Mouse (Mus musculus) hindbrain, embryonic 12.5 days (tissue): ENCODE results near the gene Xpo4. TPM values are rescaled to one million over a fixed set of nuclear protein-coding genes. Genes with fewer than 3 reads are reported as not detected.

Source experiments
- ATAC-seq: fragments of 200-750 bp; cut with Nextera tagmentation; 2 replicates; pipeline ENCODE4 v1.8.0; 2017; ENCODE audit warnings: moderate TSS enrichment; ENCODE audit not compliant: low FRiP score
- H3K27ac ChIP-seq: fragments of 300-500 bp; sonication (generic); 2 replicates; pipeline ENCODE4 v1.5.1; 2016; ENCODE audit warnings: mild to moderate bottlenecking
- H3K27me3 ChIP-seq: fragments of 300-500 bp; sonication (generic); 2 replicates; pipeline ENCODE4 v1.6.1; 2016; ENCODE audit warnings: mild to moderate bottlenecking
- H3K36me3 ChIP-seq: fragments of 300-500 bp; sonication (generic); 2 replicates; pipeline ENCODE4 v1.6.1; 2016; ENCODE audit warnings: mild to moderate bottlenecking
- H3K4me1 ChIP-seq: fragments of 300-500 bp; sonication (generic); 2 replicates; pipeline ENCODE4 v1.6.1; 2016
- H3K4me2 ChIP-seq: fragments of 300-500 bp; sonication (generic); replicated peaks from 2 replicates; pipeline ENCODE4 v1.6.1; 2016; ENCODE audit warnings: mild to moderate bottlenecking
- H3K4me3 ChIP-seq: fragments of 300-500 bp; sonication (generic); 2 replicates; pipeline ENCODE4 v1.5.1; 2016; ENCODE audit warnings: mild to moderate bottlenecking
- H3K9ac ChIP-seq: fragments of 300-500 bp; sonication (generic); 2 replicates; pipeline ENCODE4 v1.6.1; 2016; ENCODE audit warnings: mild to moderate bottlenecking, moderate library complexity
- H3K9me3 ChIP-seq: fragments of 300-500 bp; sonication (generic); replicated peaks from 2 replicates; pipeline ENCODE4 v1.6.1; 2016; ENCODE audit warnings: mild to moderate bottlenecking
- WGBS: fragments of 180-500 bp; shearing (Covaris S2); methylation state at CpG from one replicate; pipeline ENCODE4 v1.1.7; 2016; 5-methylcytosine and 5-hydroxymethylcytosine counted together
- polyA plus RNA-seq: library from polyadenylated mRNA; unstranded; fragments of >200 nt; fragmentation: Nextera tagmentation; extraction: Ambion mirVana; gene quantifications from 2 replicates; pipeline ENCODE4 v1.2.1, GENCODE M21; 2016

Xpo4 gene
- polyA plus RNA-seq, 1 experiment from 2014 or later, result 24.4 TPM

DNA sequence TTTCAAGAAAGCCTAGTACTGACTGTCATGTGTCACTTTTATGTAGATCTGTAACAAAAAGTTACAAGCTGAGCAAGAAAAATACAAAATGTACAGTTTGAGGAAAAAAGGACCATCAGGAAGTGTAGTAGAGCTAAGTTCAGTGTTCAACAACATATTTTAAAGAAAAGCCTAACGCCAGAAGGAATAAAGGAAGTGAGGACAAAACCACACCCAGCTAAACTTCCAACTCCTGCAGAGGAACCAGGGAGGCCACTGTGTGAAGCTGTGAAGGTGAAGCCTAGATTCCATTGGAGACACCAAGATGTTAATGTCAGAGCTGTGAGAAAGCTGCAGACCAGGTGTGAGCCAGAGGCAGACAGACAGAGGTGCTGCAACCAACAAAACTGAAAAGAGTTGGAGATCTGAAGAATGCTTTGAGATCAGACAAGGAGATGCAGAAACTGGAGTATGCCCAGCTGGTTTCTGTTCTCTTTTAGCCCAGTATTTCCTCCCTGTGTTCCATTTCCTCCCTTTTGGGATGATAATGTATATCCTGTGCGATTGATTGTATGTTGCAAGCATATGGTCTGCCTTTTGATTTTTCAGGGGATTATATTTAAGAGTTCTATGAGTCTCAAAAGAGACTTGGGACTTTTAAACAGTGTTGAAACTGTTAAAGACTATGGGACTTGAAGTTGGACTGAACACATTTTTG lies 88.7 kb downstream of the Xpo4 start:
- 96% methylated on average over 2 of the region's 2 CpGs for WGBS
- Histone ChIP-seq H3K4me2 (no peak overlapping the region), H3K9me3 (no peaks in the 10 kb centered on the region), H3K4me1 (no peaks in the 10 kb centered on the region), H3K27me3 (no peaks in the 10 kb centered on the region), H3K4me3 (no peak overlapping the region), H3K9ac (no peak overlapping the region), H3K36me3 (peaks cover 20% of the 10 kb centered on the region), H3K27ac (no peak overlapping the region)
- no peak for ATAC-seq

DNA sequence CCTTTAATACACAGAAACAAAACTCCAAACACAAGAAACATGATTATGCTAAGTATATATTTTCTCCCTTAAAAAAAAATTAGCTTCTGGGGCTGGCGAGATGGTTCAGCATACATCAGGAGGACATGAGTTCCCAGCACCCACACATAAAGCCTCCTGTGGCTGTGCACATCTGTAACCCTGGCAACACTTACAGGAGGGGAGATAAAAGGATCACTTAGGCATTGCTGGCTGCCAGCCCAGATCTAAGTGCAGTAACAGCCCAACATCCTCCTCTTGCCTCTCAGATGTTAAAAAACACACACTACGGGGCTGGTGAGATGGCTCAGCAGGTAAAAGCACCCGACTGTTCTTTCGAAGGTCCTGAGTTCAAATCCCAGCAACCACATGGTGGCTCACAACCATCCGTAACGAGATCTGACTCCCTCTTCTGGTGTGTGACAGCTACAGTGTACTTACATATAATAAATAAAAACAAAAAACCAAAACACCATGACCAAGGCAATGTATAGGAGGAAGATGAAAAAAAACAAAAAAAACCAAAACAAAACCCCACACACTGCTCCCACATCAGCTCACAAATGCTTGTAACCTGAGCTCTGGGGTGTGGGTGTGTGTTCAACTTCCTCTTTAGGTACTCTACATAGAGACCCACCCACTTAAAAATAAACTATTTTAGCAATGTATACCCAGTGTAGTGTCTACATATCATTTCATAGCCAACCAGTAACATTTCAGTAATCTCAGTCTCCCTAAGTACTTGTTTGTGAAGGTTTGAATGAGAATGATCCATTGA lies 90.2 kb downstream of the Xpo4 start:
- Histone ChIP-seq H3K4me2 (no peak overlapping the region), H3K9ac (no peak overlapping the region), H3K4me1 (peaks cover 5% of the 10 kb centered on the region; the same call in 1 of the 2 replicates), H3K36me3 (peaks cover 11% of the 10 kb centered on the region), H3K27me3 (no peaks in the 10 kb centered on the region), H3K27ac (no peak overlapping the region), H3K4me3 (no peak overlapping the region), H3K9me3 (no peaks in the 10 kb centered on the region)
- no peak for ATAC-seq
- 88% methylated on average over 6 of the region's 6 CpGs for WGBS

DNA sequence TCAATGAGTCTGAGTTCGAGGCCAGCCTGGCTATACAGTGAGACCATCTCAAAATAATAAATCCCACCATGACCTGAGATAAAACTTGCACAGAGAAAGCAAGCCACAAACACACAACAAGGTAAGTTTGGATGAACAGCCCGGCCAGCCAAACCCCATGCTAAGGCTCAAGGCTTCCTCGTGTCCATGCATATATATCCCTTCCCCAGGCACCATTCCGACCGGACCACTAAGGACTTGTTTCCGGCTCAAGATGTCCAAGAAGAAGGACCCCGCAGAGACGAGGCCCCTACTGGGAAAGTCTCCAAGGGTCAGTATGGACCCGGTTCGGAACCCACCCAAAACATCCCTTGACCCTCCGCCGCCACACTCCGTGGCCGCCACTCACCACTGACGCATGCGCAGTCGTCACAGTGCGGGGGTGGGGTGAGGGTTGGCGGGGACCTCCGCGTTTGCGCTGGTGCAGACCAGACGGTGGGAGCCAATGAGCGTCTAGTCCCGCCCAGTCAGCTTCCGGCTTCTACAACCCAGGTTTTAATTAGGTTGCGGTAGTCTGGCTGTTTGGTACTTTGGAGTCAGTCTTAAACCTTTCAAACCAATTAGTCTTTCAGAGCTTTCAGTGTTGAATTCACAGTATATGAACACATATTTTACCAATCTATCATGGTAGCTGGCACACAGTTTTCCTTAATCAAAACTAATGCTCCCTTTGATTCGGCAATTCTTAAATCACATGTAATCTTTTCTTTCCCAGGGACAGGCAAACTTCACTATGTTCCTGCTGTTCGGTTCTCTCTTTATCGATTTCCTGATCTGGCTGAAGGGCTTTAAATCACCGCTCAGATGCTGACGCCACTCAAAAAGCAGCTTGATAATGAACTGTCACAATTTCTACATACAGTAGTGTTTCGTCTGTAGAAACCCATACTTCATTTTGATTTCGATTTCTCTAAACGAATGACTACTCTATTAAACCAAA lies 93.8 kb downstream of the Xpo4 start, which contains the start of gene Eef1akmt1:
Gene Eef1akmt1 (minus strand): TSS at position 458 of the 979 bp plus-strand sequence.
- H3K4me1 ChIP-seq, result peaks cover 5% of the 10 kb centered on the region; the same call in 1 of the 2 replicates
- H3K36me3 ChIP-seq, result peaks cover 3% of the 10 kb centered on the region
- peak; percentile 100 for ATAC-seq
- H3K9me3 ChIP-seq, result no peaks in the 10 kb centered on the region
- H3K9ac ChIP-seq, result peak within 1 kb of the TSS; percentile 73
- no peaks in the 10 kb centered on the region for H3K27me3 ChIP-seq
- peak within 1 kb of the TSS; percentile 70 for H3K27ac ChIP-seq
- peak within 1 kb of the TSS; percentile 55 for H3K4me3 ChIP-seq
- 11% methylated on average over 35 of the region's 35 CpGs for WGBS
- H3K4me2 ChIP-seq, result peak within 1 kb of the TSS; percentile 59

DNA sequence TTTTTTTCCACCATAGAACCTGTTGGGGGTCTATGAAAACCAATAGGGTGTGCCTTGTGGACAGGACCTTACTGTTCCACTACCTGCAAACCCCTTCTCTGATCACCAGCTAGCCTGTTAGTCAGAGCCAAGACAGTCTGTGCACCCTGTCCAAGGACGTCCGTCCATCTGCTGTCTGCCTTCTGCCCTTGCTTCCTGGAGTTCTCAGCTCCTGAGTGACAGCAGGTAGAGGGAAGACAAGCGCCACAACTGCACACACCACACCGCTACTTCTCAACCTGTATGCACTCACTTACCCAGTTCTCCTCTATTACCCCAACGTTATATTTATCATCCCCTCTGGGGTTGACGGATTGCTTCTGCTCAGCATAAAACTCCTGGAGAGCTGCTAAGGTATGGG lies 99.6 kb downstream of the Xpo4 start:
- no peak for ATAC-seq
- 89% methylated on average over 6 of the region's 6 CpGs for WGBS
- Histone ChIP-seq H3K9me3 (no peaks in the 10 kb centered on the region), H3K36me3 (0 out of 2 replicates have a peak, but pooled peaks cover 4% of the 10 kb centered on the region), H3K27ac (no peak overlapping the region), H3K9ac (no peak overlapping the region), H3K4me2 (no peak overlapping the region), H3K4me1 (peaks cover 2% of the 10 kb centered on the region; the same call in 1 of the 2 replicates), H3K4me3 (no peak overlapping the region), H3K27me3 (no peaks in the 10 kb centered on the region)

DNA sequence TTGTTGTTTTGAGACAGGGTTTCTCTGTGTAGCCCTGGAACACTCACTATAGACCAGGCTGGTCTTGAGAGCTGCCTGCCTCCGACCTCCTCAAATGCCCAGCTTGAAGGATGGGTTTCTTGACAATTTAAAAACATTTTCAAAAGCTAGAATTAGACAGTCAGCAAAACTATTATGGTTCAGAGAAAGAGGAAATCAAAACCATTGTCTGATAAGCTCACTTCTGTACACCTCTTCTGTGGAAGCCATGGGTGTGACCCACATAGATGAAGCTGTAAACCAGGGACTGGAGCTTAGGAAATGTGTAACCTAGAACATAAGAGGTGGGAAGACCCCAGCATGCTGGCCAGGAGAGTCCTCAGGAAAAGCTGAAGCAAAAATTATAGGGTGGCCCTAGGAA lies 108.3 kb downstream of the Xpo4 start:
- no peak overlapping the region for H3K27ac ChIP-seq
- no peaks in the 10 kb centered on the region for H3K4me1 ChIP-seq
- 100% methylated on average over 1 of the region's 1 CpGs for WGBS
- ATAC-seq, result no peak
- H3K27me3 ChIP-seq, result no peaks in the 10 kb centered on the region
- H3K4me3 ChIP-seq, result no peak overlapping the region
- H3K36me3 ChIP-seq, result no peaks in the 10 kb centered on the region
- H3K4me2 ChIP-seq, result no peak overlapping the region
- no peaks in the 10 kb centered on the region for H3K9me3 ChIP-seq
- H3K9ac ChIP-seq, result no peak overlapping the region

DNA sequence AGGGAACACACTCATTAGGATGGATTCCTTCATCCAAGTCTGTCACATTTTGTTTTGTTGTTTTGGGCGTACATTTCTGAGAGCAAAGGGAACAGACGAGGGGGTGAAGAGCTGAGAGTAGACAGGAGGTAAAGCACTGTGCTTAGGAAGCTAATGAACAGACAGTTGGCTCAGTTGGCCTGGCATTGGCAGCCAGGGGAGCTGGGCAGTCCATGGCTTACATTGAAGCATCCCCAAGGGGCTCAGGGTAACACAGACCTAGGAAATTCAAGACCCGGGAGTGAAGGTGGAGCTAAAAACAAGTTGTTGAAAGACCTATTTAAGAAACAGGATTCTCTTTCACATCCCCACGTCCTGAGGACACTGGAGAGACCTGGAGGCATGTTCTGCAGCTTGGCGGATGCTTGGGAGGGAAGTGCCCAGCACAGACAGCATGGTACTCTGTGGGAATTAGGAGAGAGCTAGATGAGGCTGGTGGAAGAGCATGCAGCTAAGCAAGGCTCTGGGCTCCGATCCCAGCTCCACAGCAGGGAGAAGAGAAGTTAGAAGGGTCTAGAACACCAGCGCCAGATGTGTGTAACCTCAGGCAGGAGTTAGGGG lies 109.7 kb downstream of the Xpo4 start:
- no peaks in the 10 kb centered on the region for H3K36me3 ChIP-seq
- no peak overlapping the region for H3K4me3 ChIP-seq
- no peak overlapping the region for H3K27ac ChIP-seq
- H3K4me1 ChIP-seq, result no peaks in the 10 kb centered on the region
- ATAC-seq, result no peak
- H3K9me3 ChIP-seq, result no peaks in the 10 kb centered on the region
- WGBS, result 83% methylated on average over 7 of the region's 7 CpGs
- H3K27me3 ChIP-seq, result no peaks in the 10 kb centered on the region
- no peak overlapping the region for H3K9ac ChIP-seq
- H3K4me2 ChIP-seq, result no peak overlapping the region

DNA sequence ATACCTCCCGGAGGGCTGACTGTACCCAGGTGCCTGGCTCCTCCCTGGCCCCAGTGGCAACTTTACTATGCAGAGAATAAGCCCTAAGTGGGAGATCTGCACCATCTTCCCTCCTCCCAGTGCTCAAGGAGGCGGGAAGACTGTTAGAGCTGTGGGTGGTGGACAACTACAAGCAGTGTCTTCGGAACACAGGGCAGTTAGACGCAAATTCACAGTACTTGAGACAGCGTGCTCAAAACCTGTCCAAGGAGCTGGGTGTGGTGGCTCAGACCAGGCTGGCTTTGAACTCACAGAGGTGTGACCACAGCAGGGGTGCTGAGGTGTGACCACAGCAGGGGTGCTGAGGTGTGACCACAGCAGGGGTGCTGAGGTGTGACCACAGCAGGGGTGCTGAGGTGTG lies 110.8 kb downstream of the Xpo4 start:
- peaks cover 9% of the 10 kb centered on the region; the same call in 1 of the 2 replicates for H3K36me3 ChIP-seq
- H3K4me2 ChIP-seq, result no peak overlapping the region
- no peak overlapping the region for H3K9ac ChIP-seq
- no peak for ATAC-seq
- no peaks in the 10 kb centered on the region for H3K4me1 ChIP-seq
- no peaks in the 10 kb centered on the region for H3K9me3 ChIP-seq
- no peaks in the 10 kb centered on the region for H3K27me3 ChIP-seq
- H3K4me3 ChIP-seq, result no peak overlapping the region
- H3K27ac ChIP-seq, result no peak overlapping the region
- 87% methylated on average over 5 of the region's 5 CpGs for WGBS

DNA sequence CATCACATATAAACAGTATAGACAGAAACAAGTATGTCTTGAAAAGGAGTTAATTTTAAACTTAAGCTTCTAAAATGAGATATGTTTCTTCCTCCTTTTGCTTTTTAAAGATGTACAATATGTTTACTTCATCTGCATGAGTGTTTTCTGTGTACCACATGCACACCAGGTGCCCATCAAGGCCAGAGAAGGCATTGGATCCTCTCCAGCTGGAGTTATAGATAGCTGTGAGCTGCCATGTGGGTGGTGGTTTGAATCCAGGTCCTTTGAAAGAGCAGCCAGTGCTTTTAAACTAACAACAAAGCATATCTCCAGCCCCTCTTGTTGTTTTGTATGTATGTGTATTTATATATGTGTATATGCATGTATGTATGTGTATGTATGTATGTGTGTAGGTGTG lies 112.3 kb downstream of the Xpo4 start:
- H3K36me3 ChIP-seq, result peaks cover 9% of the 10 kb centered on the region; the same call in 1 of the 2 replicates
- H3K27ac ChIP-seq, result no peak overlapping the region
- no peak overlapping the region for H3K9ac ChIP-seq
- H3K9me3 ChIP-seq, result no peaks in the 10 kb centered on the region
- H3K27me3 ChIP-seq, result no peaks in the 10 kb centered on the region
- H3K4me2 ChIP-seq, result no peak overlapping the region
- ATAC-seq, result no peak
- no peaks in the 10 kb centered on the region for H3K4me1 ChIP-seq
- no peak overlapping the region for H3K4me3 ChIP-seq

DNA sequence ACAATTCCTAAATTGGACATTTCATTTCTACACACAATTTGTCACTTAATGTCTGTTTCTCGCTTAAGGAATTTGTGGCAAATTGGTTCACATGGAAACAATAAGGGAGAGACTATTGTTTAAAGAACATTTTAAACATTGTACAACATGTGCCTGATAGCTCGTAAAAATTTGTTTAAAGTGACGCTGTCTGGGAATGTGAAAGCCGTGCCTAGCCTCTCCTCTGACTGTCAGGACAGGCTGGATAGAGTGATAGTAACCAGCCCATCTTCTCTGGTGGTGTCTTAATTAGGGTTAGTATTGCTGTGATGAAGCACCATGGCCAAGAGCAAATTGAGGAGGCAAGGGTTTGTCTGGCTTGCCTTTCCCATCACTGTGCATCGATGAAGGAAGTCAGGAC lies 118.2 kb downstream of the Xpo4 start:
- H3K4me1 ChIP-seq, result peaks cover 2% of the 10 kb centered on the region; the same call in 1 of the 2 replicates
- H3K9ac ChIP-seq, result no peak overlapping the region
- H3K9me3 ChIP-seq, result no peaks in the 10 kb centered on the region
- ATAC-seq, result no peak
- H3K36me3 ChIP-seq, result peaks cover 9% of the 10 kb centered on the region; the same call in 1 of the 2 replicates
- no peak overlapping the region for H3K4me2 ChIP-seq
- WGBS, result 87% methylated on average over 5 of the region's 5 CpGs
- peaks cover 3% of the 10 kb centered on the region; the same call in 1 of the 2 replicates for H3K27me3 ChIP-seq
- H3K27ac ChIP-seq, result no peak overlapping the region
- no peak overlapping the region for H3K4me3 ChIP-seq

DNA sequence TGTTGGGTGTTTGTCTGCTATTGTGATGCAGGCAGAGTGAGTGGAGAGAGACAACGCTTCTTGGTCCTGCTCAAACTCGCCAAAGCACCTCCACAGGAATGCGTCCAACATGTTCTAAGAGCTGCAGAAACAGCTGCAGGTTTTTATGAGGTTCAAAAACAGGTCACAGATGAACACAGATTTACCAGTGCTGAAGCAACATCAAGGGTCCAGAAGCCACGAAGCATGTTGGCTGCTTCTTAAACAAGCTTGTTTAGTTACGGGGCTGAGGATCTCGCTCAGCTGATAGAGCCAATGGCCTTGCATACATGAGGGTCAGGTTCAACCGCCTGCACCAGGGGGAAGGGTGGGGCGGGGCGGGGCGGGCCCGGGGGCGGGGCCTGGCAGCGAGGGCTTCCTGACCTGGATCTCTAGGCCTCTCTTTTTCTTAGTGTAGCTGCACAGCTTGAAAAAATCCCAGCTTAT lies 118.6 kb downstream of the Xpo4 start:
- Histone ChIP-seq H3K4me1 (peaks cover 2% of the 10 kb centered on the region; the same call in 1 of the 2 replicates), H3K4me2 (no peak overlapping the region), H3K4me3 (no peak overlapping the region), H3K27me3 (peaks cover 3% of the 10 kb centered on the region; the same call in 1 of the 2 replicates), H3K9me3 (no peaks in the 10 kb centered on the region), H3K27ac (no peak overlapping the region), H3K36me3 (peaks cover 9% of the 10 kb centered on the region; the same call in 1 of the 2 replicates), H3K9ac (no peak overlapping the region)
- WGBS, result 32% methylated on average over 13 of the region's 13 CpGs
- ATAC-seq, result no peak

DNA sequence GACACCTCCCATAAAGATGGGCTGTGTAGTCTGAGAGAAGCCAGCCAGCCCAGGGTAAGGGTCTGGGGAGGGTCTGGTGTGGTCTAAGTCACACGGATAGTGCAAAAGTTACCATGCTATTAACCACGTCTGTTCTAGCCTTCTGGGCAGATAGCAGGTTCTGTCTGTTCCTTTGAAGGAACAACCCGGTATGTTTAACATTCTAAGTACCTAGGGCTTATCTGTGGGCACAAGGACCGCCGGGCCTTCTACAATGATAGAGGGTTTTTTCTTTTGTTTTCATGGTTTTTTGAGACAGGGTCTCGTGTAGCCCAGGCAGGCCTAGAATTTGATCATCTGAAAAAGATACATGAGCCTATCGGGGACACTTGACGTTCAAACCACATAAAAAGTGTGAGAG lies 119.1 kb downstream of the Xpo4 start:
- 88% methylated on average over 8 of the region's 8 CpGs for whole genome bisulfite sequencing
- no peak overlapping the region for H3K4me2 ChIP-seq
- no peak overlapping the region for H3K9ac ChIP-seq
- H3K36me3 ChIP-seq, result peaks cover 9% of the 10 kb centered on the region; the same call in 1 of the 2 replicates
- peaks cover 3% of the 10 kb centered on the region; the same call in 1 of the 2 replicates for H3K27me3 ChIP-seq
- no peak overlapping the region for H3K27ac ChIP-seq
- H3K4me3 ChIP-seq, result no peak overlapping the region
- no peak for ATAC-seq
- H3K4me1 ChIP-seq, result peaks cover 2% of the 10 kb centered on the region; the same call in 1 of the 2 replicates
- no peaks in the 10 kb centered on the region for H3K9me3 ChIP-seq
